Mouse (Mus musculus): ENCODE measurements around the gene Tspan18. TPM values are rescaled to one million over a fixed set of nuclear protein-coding genes. Genes with fewer than 3 reads are reported as not detected.

Gene Tspan18
- total and polyA plus RNA-seq, 3 experiments, result 0.38 TPM; not detected in 2

DNA sequence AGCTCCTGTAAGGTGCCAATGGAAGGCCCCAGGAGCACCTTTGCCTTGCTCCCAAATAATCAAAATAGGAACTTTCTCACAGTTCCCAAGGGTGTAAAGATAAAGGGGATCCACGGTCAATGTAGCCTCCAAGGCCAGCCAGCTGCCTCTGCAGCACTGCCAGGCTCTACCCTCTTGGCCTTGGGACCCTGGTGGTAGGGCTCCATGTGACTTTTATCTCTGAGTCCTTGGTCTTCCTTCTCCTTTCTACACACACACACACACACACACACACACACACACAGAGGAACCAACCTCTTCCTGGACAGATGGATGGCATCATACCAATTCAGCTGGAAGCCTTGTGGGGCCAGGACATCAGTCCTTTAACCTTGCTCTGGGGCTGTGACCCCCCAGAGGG is 102.2 kb downstream of the Tspan18 start:
- H3K4me2 ChIP-seq (ENCODE audit: insufficient read depth, low read depth, poor library complexity, severe bottlenecking), result no peak overlapping the region
- H3K9me3 ChIP-seq (replicated peaks; ENCODE audit: low read length), result peaks cover 15% of the 10 kb centered on the region
- H3K79me2 ChIP-seq (replicated peaks; ENCODE audit: control insufficient read depth, extremely low read depth, insufficient read depth, poor library complexity, severe bottlenecking), result no peaks in the 10 kb centered on the region
- no peak overlapping the region for H3K4me3 ChIP-seq (replicated peaks in 1 of 3; ENCODE audit: low read depth in 2 of 3, low read length in 2 of 3, poor library complexity in 1 of 3)
- H3K36me3 ChIP-seq (replicated peaks in 1 of 2; ENCODE audit: control insufficient read depth in 1 of 2, insufficient read depth in 1 of 2, low read length in 1 of 2), result no peaks in the 10 kb centered on the region
- in situ Hi-C loops (cut with MboI; ENCODE audit: low pct_ligation_motif_present, low pct_unique_long_range_greater_than_20kb, low sequenced_read_pairs), result no loop called here
- no peak overlapping the region for H3K27ac ChIP-seq (ENCODE audit: insufficient read depth, low read depth)
- no peaks in the 10 kb centered on the region for H3K4me1 ChIP-seq (ENCODE audit: control insufficient read depth in 1 of 2, insufficient read depth in 2 of 2)
- peaks cover 90% of the 10 kb centered on the region for H3K27me3 ChIP-seq (replicated peaks)
- dilution Hi-C loops (cut with MboI; ENCODE audit: extremely low pct_ligation_motif_present, extremely low pct_unique_long_range_greater_than_20kb, low sequenced_read_pairs), result no loop called here
- no peak overlapping the region for H3K9ac ChIP-seq (ENCODE audit: insufficient read depth, low read depth)
- TF ChIP-seq RCOR1 (conservative IDR thresholded peaks at IDR 0.05; ENCODE audit: low read depth, low read length) (no peak), RAD21 (IDR thresholded peaks at IDR 0.05; ENCODE audit: low read depth, low read length) (no peak), JUN (IDR thresholded peaks at IDR 0.05; ENCODE audit: insufficient read depth, low read depth, low read length) (no peak), EP300 (IDR thresholded peaks at IDR 0.05; ENCODE audit: low read length) (no peak), MAFK (IDR thresholded peaks at IDR 0.05; ENCODE audit: insufficient replicate concordance, low read length) (no peak), POLR2AphosphoS2 (IDR thresholded peaks at IDR 0.05; ENCODE audit: low read depth, low read length) (no peak), ZMIZ1 (IDR thresholded peaks at IDR 0.05; ENCODE audit: low read depth, low read length) (no peak), MXI1 (IDR thresholded peaks at IDR 0.05; ENCODE audit: low read depth, low read length) (no peak), USF2 (conservative IDR thresholded peaks at IDR 0.05; ENCODE audit: low read depth, low read length) (no peak), MAX (IDR thresholded peaks at IDR 0.05; ENCODE audit: low read length) (no peak), KAT2A (IDR thresholded peaks at IDR 0.05; ENCODE audit: insufficient replicate concordance, low read length) (no peak), USF1 (IDR thresholded peaks at IDR 0.05; ENCODE audit: low read depth, low read length) (no peak)
- no peak for DNase-seq (ENCODE audit: extremely low read depth)

GRCm38 (mm10) chr2:93228480-93228824 is 105.9 kb downstream of the Tspan18 start:
- no peaks in the 10 kb centered on the region for H3K4me1 ChIP-seq (ENCODE audit: control insufficient read depth in 1 of 2, insufficient read depth in 2 of 2)
- no peak overlapping the region for H3K4me2 ChIP-seq (ENCODE audit: insufficient read depth, low read depth, poor library complexity, severe bottlenecking)
- H3K9me3 ChIP-seq (replicated peaks; ENCODE audit: low read length), result peaks cover 5% of the 10 kb centered on the region
- no peak overlapping the region for H3K9ac ChIP-seq (ENCODE audit: insufficient read depth, low read depth)
- no peaks in the 10 kb centered on the region for H3K36me3 ChIP-seq (replicated peaks in 1 of 2; ENCODE audit: control insufficient read depth in 1 of 2, insufficient read depth in 1 of 2, low read length in 1 of 2)
- dilution Hi-C loops (cut with MboI; ENCODE audit: extremely low pct_ligation_motif_present, extremely low pct_unique_long_range_greater_than_20kb, low sequenced_read_pairs), result no loop called here
- DNase-seq (ENCODE audit: extremely low read depth), result no peak
- H3K4me3 ChIP-seq (replicated peaks in 1 of 3; ENCODE audit: low read depth in 2 of 3, low read length in 2 of 3, poor library complexity in 1 of 3), result no peak overlapping the region
- peaks cover 91% of the 10 kb centered on the region for H3K27me3 ChIP-seq (replicated peaks)
- no peak overlapping the region for H3K27ac ChIP-seq (ENCODE audit: insufficient read depth, low read depth)
- no peaks in the 10 kb centered on the region for H3K79me2 ChIP-seq (replicated peaks; ENCODE audit: control insufficient read depth, extremely low read depth, insufficient read depth, poor library complexity, severe bottlenecking)
- TF ChIP-seq MAX (IDR thresholded peaks at IDR 0.05; ENCODE audit: low read length) (no peak), TCF12 (IDR thresholded peaks at IDR 0.05; ENCODE audit: low read depth, low read length) (no peak), JUN (IDR thresholded peaks at IDR 0.05; ENCODE audit: insufficient read depth, low read depth, low read length) (no peak), ELF1 (IDR thresholded peaks at IDR 0.05; ENCODE audit: low read depth, low read length) (no peak), MEF2A (IDR thresholded peaks at IDR 0.05; ENCODE audit: borderline replicate concordance, low read depth, low read length) (no peak), MYC (IDR thresholded peaks at IDR 0.05; ENCODE audit: low read depth, low read length) (no peak), ETS1 (conservative IDR thresholded peaks at IDR 0.05; ENCODE audit: low read depth, low read length) (no peak), EP300 (IDR thresholded peaks at IDR 0.05; ENCODE audit: low read length) (no peak), TBP (conservative IDR thresholded peaks at IDR 0.05; ENCODE audit: low read depth, low read length) (no peak), JUND (conservative IDR thresholded peaks at IDR 0.05; ENCODE audit: low read depth, low read length) (no peak), ZNF384 (IDR thresholded peaks at IDR 0.05; ENCODE audit: low read depth, low read length) (no peak), NRF1 (IDR thresholded peaks at IDR 0.05; ENCODE audit: low read depth, low read length) (no peak), MAZ (IDR thresholded peaks at IDR 0.05; ENCODE audit: low read depth, low read length) (no peak), ZC3H11A (IDR thresholded peaks at IDR 0.05; ENCODE audit: low read depth, low read length) (no peak), E2F4 (IDR thresholded peaks at IDR 0.05; ENCODE audit: insufficient replicate concordance, low read depth, low read length) (no peak)
- in situ Hi-C loops (cut with MboI; ENCODE audit: low pct_ligation_motif_present, low pct_unique_long_range_greater_than_20kb, low sequenced_read_pairs), result no loop called here

All from CH12.LX (cell line).